Mouse (Mus musculus): ENCODE data around the gene Spink8.

The Spink8 gene

GRCm38 (mm10) chr9:109870983-109871572 lies 59.0 kb downstream of the Spink8 start:
- DNase-seq (ENCODE audit: low read depth, low spot score), result no peak

GRCm38 (mm10) chr9:109874797-109875691 lies 63.0 kb downstream of the Spink8 start, which contains the start of gene Cdc25a:
Cdc25a (plus strand) TSS chr9:109875579.
- DNase-seq (ENCODE audit: low read depth, low spot score), result peak; percentile 97

GRCm38 (mm10) chr9:109875695-109876601 lies 63.9 kb downstream of the Spink8 start:
- no peak for DNase-seq (ENCODE audit: low read depth, low spot score)

Measured in skeletal muscle tissue, adult 2 months (tissue).